Mouse (Mus musculus): ENCODE measurements around the gene Daam1. TPM values are rescaled to one million over a fixed set of nuclear protein-coding genes. Genes with fewer than 3 reads are reported as not detected.

Daam1 gene
- polyA plus RNA-seq, 1 experiment = 10.1 TPM

- H3K36me3 ChIP-seq (ENCODE audit: control insufficient read depth, insufficient read depth) = peaks cover 16% of the 10 kb centered on the region
- H3K27me3 ChIP-seq (ENCODE audit: control insufficient read depth, insufficient read depth, insufficient read length) = no peaks in the 10 kb centered on the region
- peaks cover 63% of the 10 kb centered on the region for H3K79me2 ChIP-seq (ENCODE audit: control insufficient read depth, insufficient read depth)
- H3K4me2 ChIP-seq (ENCODE audit: low read depth) = no peak overlapping the region
- H3ac ChIP-seq (ENCODE audit: control insufficient read depth, insufficient read length) = no peak overlapping the region
- no peak overlapping the region for H3K4me3 ChIP-seq
- TF ChIP-seq POLR2A (IDR thresholded peaks at IDR 0.05; ENCODE audit: insufficient read length, low read depth) (no peak), MAX (IDR thresholded peaks at IDR 0.05; ENCODE audit: low read depth) (no peak), MYOD1 (IDR thresholded peaks at IDR 0.05; ENCODE audit: control insufficient read depth in 1 of 3, insufficient read length in 2 of 3, low read depth in 2 of 3) (no peak), SRF (IDR thresholded peaks at IDR 0.05; ENCODE audit: control insufficient read depth, insufficient read length, low read depth) (no peak), TCF3 (IDR thresholded peaks at IDR 0.05; ENCODE audit: insufficient read length, low read depth) (no peak), E2F4 (IDR thresholded peaks at IDR 0.05; ENCODE audit: insufficient read depth) (no peak)
These were observed 74.9 kb downstream of the Daam1 start for GRCm38 (mm10) chr12:71905640-71906320.

GRCm38 (mm10) chr12:71906582-71907267, 75.8 kb downstream of the Daam1 start:
- TF ChIP-seq MYOD1 (IDR thresholded peaks at IDR 0.05; ENCODE audit: control insufficient read depth in 1 of 3, insufficient read length in 2 of 3, low read depth in 2 of 3) = no peak
- TF ChIP-seq POLR2AphosphoS2 (IDR thresholded peaks at IDR 0.05; ENCODE audit: insufficient read length, low read depth) = no peak
- TF ChIP-seq TCF3 (IDR thresholded peaks at IDR 0.05; ENCODE audit: insufficient read length, low read depth) = no peak
- no peak for TF ChIP-seq E2F4 (IDR thresholded peaks at IDR 0.05; ENCODE audit: insufficient read depth)
- TF ChIP-seq USF1 (IDR thresholded peaks at IDR 0.05; ENCODE audit: low read depth) = no peak
- no peak for TF ChIP-seq MAX (IDR thresholded peaks at IDR 0.05; ENCODE audit: low read depth)
- TF ChIP-seq CEBPB (IDR thresholded peaks at IDR 0.05; ENCODE audit: insufficient read depth, poor library complexity, severe bottlenecking) = no peak
- TF ChIP-seq POLR2A (IDR thresholded peaks at IDR 0.05; ENCODE audit: insufficient read length, low read depth) = no peak
- no peak for TF ChIP-seq REST (IDR thresholded peaks at IDR 0.05; ENCODE audit: insufficient read depth, insufficient read length)
- TF ChIP-seq SRF (IDR thresholded peaks at IDR 0.05; ENCODE audit: control insufficient read depth, insufficient read length, low read depth) = no peak
- TF ChIP-seq MYOG (IDR thresholded peaks at IDR 0.05; ENCODE audit: control insufficient read depth in 1 of 3, insufficient read depth in 1 of 3, insufficient read length in 2 of 3, low read depth in 2 of 3) = no peak
- TF ChIP-seq TCF12 (IDR thresholded peaks at IDR 0.05; ENCODE audit: insufficient read depth, poor library complexity, severe bottlenecking) = no peak
- Histone ChIP-seq H3K79me2 (ENCODE audit: control insufficient read depth, insufficient read depth) (peaks cover 54% of the 10 kb centered on the region), H3K4me3 (no peak overlapping the region), H3K4me2 (ENCODE audit: low read depth) (no peak overlapping the region), H3K27me3 (ENCODE audit: control insufficient read depth, insufficient read depth, insufficient read length) (no peaks in the 10 kb centered on the region), H3ac (ENCODE audit: control insufficient read depth, insufficient read length) (no peak overlapping the region), H3K36me3 (ENCODE audit: control insufficient read depth, insufficient read depth) (peaks cover 13% of the 10 kb centered on the region)

GRCm38 (mm10) chr12:71908984-71909383, 78.1 kb downstream of the Daam1 start:
- Histone ChIP-seq H3ac (ENCODE audit: control insufficient read depth, insufficient read length) (no peak overlapping the region), H3K4me2 (ENCODE audit: low read depth) (no peak overlapping the region), H3K4me3 (no peak overlapping the region), H3K36me3 (ENCODE audit: control insufficient read depth, insufficient read depth) (no peaks in the 10 kb centered on the region), H3K27me3 (ENCODE audit: control insufficient read depth, insufficient read depth, insufficient read length) (no peaks in the 10 kb centered on the region), H3K79me2 (ENCODE audit: control insufficient read depth, insufficient read depth) (peaks cover 43% of the 10 kb centered on the region)
- TF ChIP-seq MYOD1 (IDR thresholded peaks at IDR 0.05; ENCODE audit: control insufficient read depth in 1 of 3, insufficient read length in 2 of 3, low read depth in 2 of 3) (no peak), POLR2AphosphoS2 (IDR thresholded peaks at IDR 0.05; ENCODE audit: insufficient read length, low read depth) (no peak), TCF12 (IDR thresholded peaks at IDR 0.05; ENCODE audit: insufficient read depth, poor library complexity, severe bottlenecking) (no peak), MAX (IDR thresholded peaks at IDR 0.05; ENCODE audit: low read depth) (no peak), MYOG (IDR thresholded peaks at IDR 0.05; ENCODE audit: control insufficient read depth in 1 of 3, insufficient read depth in 1 of 3, insufficient read length in 2 of 3, low read depth in 2 of 3) (no peak)

DNA sequence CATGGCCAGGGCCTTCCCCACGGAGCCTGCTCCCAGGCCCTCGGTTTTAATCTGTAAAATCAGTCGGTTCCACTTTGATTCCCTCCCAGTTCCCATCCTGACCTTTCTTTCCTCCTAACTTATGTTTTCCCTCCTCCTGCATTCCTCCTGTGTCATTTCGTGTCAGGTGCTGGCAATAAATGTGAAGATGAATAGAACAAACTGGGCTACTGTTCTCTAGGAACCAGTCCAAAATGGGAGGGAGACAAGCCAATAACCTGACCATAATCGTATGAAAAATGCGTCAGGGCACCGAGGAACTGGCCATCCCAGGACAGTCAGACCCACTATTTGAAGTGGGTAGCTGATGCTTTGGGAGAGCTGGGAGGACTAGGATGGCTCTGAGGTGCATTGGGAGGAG, 79.4 kb downstream of the Daam1 start:
- no peaks in the 10 kb centered on the region for H3K27me3 ChIP-seq (ENCODE audit: control insufficient read depth, insufficient read depth, insufficient read length)
- no peak overlapping the region for H3K4me2 ChIP-seq (ENCODE audit: low read depth)
- no peak overlapping the region for H3ac ChIP-seq (ENCODE audit: control insufficient read depth, insufficient read length)
- no peaks in the 10 kb centered on the region for H3K36me3 ChIP-seq (ENCODE audit: control insufficient read depth, insufficient read depth)
- H3K4me3 ChIP-seq = no peak overlapping the region
- H3K79me2 ChIP-seq (ENCODE audit: control insufficient read depth, insufficient read depth) = peaks cover 32% of the 10 kb centered on the region
- TF ChIP-seq SRF (IDR thresholded peaks at IDR 0.05; ENCODE audit: control insufficient read depth, insufficient read length, low read depth) (no peak), CEBPB (IDR thresholded peaks at IDR 0.05; ENCODE audit: insufficient read depth, poor library complexity, severe bottlenecking) (no peak), REST (IDR thresholded peaks at IDR 0.05; ENCODE audit: insufficient read depth, insufficient read length) (no peak), POLR2AphosphoS2 (IDR thresholded peaks at IDR 0.05; ENCODE audit: insufficient read length, low read depth) (no peak), TCF12 (IDR thresholded peaks at IDR 0.05; ENCODE audit: insufficient read depth, poor library complexity, severe bottlenecking) (no peak)

DNA sequence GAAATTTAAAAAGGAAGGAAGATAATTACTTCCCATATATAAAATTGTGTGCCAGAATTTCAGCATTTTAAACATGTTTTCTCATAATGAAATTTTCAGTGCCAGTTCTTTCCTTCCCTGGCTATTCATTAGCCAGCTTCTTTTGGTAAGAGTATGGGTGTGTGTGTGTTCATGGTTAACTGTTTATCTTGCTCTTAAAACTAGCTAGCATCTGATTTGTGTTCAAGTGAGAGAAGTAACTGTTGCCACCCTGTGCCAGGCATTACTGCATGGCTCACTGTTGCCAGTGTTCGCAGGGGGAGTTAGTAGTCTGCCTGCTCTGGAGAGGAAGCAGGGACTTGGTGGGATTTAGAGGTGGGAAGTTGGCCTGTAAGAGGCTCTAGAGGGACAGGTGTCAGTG, 81.4 kb downstream of the Daam1 start:
- Histone ChIP-seq H3K36me3 (ENCODE audit: control insufficient read depth, insufficient read depth) (no peaks in the 10 kb centered on the region), H3K27me3 (ENCODE audit: control insufficient read depth, insufficient read depth, insufficient read length) (no peaks in the 10 kb centered on the region), H3ac (ENCODE audit: control insufficient read depth, insufficient read length) (no peak overlapping the region), H3K79me2 (ENCODE audit: control insufficient read depth, insufficient read depth) (peaks cover 16% of the 10 kb centered on the region), H3K4me3 (no peak overlapping the region), H3K4me2 (ENCODE audit: low read depth) (no peak overlapping the region)
- TF ChIP-seq USF1 (IDR thresholded peaks at IDR 0.05; ENCODE audit: low read depth) (no peak), MAX (IDR thresholded peaks at IDR 0.05; ENCODE audit: low read depth) (no peak), E2F4 (IDR thresholded peaks at IDR 0.05; ENCODE audit: insufficient read depth) (no peak), REST (IDR thresholded peaks at IDR 0.05; ENCODE audit: insufficient read depth, insufficient read length) (no peak), TCF3 (IDR thresholded peaks at IDR 0.05; ENCODE audit: insufficient read length, low read depth) (no peak), CEBPB (IDR thresholded peaks at IDR 0.05; ENCODE audit: insufficient read depth, poor library complexity, severe bottlenecking) (no peak), POLR2AphosphoS2 (IDR thresholded peaks at IDR 0.05; ENCODE audit: insufficient read length, low read depth) (no peak), MYOD1 (IDR thresholded peaks at IDR 0.05; ENCODE audit: control insufficient read depth in 1 of 3, insufficient read length in 2 of 3, low read depth in 2 of 3) (no peak), SRF (IDR thresholded peaks at IDR 0.05; ENCODE audit: control insufficient read depth, insufficient read length, low read depth) (no peak), POLR2A (IDR thresholded peaks at IDR 0.05; ENCODE audit: insufficient read length, low read depth) (no peak), TCF12 (IDR thresholded peaks at IDR 0.05; ENCODE audit: insufficient read depth, poor library complexity, severe bottlenecking) (no peak), MYOG (IDR thresholded peaks at IDR 0.05; ENCODE audit: control insufficient read depth in 1 of 3, insufficient read depth in 1 of 3, insufficient read length in 2 of 3, low read depth in 2 of 3) (no peak)
